Mouse (Mus musculus): ENCODE results near the gene Etfrf1.
A peak's percentile ranks its signal among the peaks of the same experiment; 100 is the strongest.

Gene Etfrf1

GRCm38 (mm10) chr6:145226296-145226695 lies 15.4 kb downstream of the Etfrf1 start:
- DNase-seq: no peak

- no peak for DNase-seq
Measured at GRCm38 (mm10) chr6:145234391-145234790, 23.5 kb downstream of the Etfrf1 start.

- DNase-seq: no peak
Measured at GRCm38 (mm10) chr6:145235367-145235766, 24.4 kb downstream of the Etfrf1 start.

DNA sequence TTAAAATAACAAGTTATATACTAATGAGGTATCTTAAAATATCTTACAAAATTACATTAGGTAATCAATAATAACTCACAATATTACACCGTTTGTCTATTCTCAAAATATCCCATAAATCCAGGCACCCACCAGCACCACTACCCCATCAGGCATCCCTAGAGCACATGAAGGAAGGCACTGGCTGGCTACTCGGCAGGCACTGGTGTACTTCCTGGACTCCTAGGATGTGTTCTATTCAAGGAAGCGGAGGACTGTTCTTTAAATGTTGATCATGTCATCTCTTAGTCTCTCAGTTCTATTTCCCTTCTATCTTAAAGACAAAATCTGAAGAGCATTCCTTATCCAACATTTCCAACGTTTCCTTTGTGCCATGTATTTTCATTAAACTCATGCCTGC lies 26.2 kb downstream of the Etfrf1 start:
- DNase-seq: no peak

GRCm38 (mm10) chr6:145240285-145240684 lies 29.4 kb downstream of the Etfrf1 start:
- DNase-seq: no peak

GRCm38 (mm10) chr6:145242521-145242920 lies 31.6 kb downstream of the Etfrf1 start:
- no peak for DNase-seq

DNA sequence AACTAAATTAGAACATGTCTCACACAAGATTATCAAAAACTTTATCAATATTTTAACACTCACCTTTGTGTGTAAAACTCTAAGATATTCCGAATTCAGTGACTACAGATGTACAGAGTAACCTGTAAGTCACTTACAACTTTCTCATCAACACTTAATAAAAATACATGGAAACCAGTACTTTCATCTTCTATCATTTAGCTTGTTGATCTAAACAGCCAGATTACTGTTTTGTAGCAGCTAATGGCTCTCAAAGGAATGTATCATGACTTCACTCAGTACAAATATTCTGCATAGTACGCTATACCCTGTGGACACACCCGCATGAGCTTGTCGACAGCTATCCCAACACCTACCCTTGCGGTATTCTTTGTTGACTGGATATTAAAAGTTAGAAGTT lies 35.9 kb downstream of the Etfrf1 start:
- DNase-seq: no peak

DNA sequence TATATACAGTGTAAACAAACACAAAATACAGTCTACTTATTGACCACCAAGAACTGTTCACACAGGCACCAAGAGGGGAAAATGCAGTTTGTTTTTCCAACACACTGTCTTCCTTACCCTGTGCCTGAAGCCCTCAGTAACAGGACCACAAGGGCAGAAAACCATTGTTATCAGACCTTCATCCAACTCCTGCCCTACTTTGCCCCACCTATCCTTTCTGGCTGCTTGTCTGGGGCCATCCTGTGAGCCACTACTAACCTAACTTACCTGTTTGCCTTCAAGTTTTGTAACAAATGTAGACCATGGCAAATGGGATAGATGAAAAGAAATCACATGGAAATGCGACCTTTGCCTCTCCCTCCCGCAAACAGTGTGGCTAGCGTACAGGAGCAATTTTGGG lies 37.0 kb downstream of the Etfrf1 start:
- DNase-seq: no peak

DNA sequence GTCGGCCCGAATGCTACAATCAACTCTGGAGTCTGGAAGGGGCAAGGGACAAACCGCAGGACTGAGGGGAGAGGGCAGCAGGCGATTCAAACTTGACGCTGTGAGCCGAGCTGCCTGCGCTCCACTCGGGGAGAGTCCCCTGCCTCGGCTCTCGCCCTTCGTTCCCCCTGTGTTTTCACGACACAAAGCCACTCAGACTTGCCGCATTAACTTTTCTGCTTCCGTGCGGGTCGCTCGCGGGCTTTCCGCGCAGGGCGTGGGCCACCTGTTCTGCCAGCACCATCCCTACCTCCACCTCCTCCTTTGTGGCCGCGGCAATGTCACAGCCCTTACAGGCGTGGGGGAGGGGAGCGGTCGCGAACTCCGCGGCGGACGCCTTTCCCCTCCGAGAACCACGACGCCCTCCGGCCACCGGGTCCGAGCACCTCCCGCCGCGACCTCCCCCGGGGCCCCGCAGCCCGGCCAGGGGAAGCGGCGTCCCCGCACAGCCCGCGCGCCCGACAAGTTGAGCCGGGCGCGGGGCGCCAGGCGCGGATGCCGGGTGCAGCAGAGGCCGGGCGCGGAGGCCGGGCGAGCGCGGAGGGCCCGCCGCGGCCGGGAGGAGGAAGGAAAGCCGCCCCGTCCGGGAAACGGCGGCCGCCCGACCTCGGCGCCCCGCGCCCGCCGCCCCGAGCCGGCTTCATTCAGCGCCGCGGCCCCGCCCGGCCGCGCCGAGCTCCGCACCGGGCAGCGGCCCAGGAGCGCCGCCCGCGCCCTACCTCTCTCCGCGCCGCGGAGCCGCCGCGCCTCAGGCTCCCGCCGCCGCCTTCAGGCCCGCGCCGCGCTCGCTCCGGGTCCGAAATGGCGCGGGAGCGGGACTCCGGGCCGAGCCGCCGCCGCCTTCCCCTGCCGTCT lies 38.6 kb downstream of the Etfrf1 start:
- DNase-seq: peak; percentile 65 to 68

DNA sequence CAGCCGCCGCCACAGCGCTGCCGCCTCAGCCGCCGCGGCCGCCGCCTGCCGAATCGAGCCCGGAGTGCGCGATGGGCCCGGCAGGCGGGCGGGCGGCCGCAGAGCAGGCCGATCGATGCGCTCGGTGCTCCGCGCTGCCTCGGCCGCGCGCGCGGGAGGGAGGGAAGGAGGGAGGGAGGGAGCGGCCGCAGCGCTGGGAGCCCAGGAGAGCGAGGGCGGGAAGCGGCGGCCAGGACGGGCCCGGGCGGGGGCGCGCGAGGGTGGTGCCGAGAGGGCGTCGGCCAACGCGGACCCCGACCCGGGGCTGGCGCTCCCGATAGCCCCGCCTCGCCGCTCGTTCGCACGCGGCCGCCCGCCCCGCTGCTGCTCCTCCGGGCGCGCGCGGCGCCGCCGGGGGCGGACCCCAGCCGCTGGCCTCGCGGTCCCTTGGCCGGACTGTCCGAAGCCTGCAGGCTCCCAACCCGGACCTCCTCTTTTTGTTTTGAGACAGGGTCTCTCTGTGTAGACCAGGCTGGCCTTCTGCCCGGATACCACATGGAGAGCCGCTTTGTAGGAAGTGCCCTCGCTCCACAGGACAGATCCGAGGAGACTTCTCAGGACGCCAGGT lies 39.4 kb downstream of the Etfrf1 start, which contains the start of gene Kras:
TSS of gene Kras (minus strand) at position 55 of the 607 bp plus-strand sequence.
- peak; percentile 91 to 94 for DNase-seq

- no peak for DNase-seq
Measured at GRCm38 (mm10) chr6:145250820-145251219, 39.9 kb downstream of the Etfrf1 start.

- peak; percentile 70 for DNase-seq
Measured at GRCm38 (mm10) chr6:145255952-145256700, 45.2 kb downstream of the Etfrf1 start.

DNA sequence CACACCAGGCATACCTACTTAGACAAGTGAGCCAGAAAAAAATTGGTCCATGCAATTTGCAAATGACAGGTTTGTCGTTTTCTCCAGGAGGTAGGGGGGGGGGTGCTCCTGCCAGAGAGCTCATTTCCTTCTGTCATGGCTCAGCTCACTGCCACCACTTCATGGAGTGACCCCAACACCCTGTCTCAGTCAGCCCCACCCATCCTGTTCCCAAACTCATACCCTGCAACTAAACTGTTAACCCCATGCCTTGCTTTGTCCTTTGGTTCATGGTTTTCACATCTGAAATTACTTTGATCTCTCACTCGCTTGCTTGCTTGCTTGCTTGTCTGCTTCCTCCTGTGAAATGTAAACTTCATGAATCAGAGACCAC lies 45.8 kb downstream of the Etfrf1 start:
- DNase-seq: no peak

- no peak for DNase-seq
Measured at GRCm38 (mm10) chr6:145262314-145262713, 51.4 kb downstream of the Etfrf1 start.

Measured in lung, adult 18-20 months (tissue).